Mouse (Mus musculus) midbrain, postnatal 0 days (tissue): ENCODE results near the gene Prrc2b. TPM values are rescaled to one million over a fixed set of nuclear protein-coding genes. Genes with fewer than 3 reads are reported as not detected.

Experiments used
- ATAC-seq: fragments of 200-750 bp; cut with Nextera tagmentation; 2 replicates; pipeline ENCODE4 v1.8.0; 2017; ENCODE audit warnings: moderate number of reproducible peaks, mild to moderate bottlenecking, moderate TSS enrichment, moderate library complexity; ENCODE audit not compliant: low FRiP score
- DNase-seq: peaks from one replicate; pipeline ENCODE4 v3.0.0-alpha.2; 2015; ENCODE audit warnings: low spot score
- H3K27ac ChIP-seq: fragments of 300-500 bp; sonication (generic); 2 replicates; pipeline ENCODE4 v1.5.1; 2014; ENCODE audit warnings: low read depth, mild to moderate bottlenecking, low read length, mixed read lengths
- H3K27me3 ChIP-seq: fragments of 300-500 bp; sonication (generic); 2 replicates; pipeline ENCODE4 v1.6.1; 2014; ENCODE audit warnings: low read length, control low read depth, mixed read lengths; ENCODE audit not compliant: insufficient read depth
- H3K36me3 ChIP-seq: fragments of 300-500 bp; sonication (generic); 2 replicates; pipeline ENCODE4 v1.6.1; 2014; ENCODE audit warnings: low read length, control low read depth, mixed read lengths; ENCODE audit not compliant: insufficient read depth
- H3K4me1 ChIP-seq: fragments of 300-500 bp; sonication (generic); 2 replicates; pipeline ENCODE4 v1.6.1; 2014; ENCODE audit warnings: mild to moderate bottlenecking, control low read depth, antibody characterized with exemption, low read length, mixed read lengths; ENCODE audit not compliant: insufficient read depth
- H3K4me2 ChIP-seq: fragments of 300-500 bp; sonication (generic); 2 replicates; pipeline ENCODE4 v1.6.1; 2014; ENCODE audit warnings: low read depth, mild to moderate bottlenecking, low read length, mixed read lengths; ENCODE audit not compliant: poor library complexity, severe bottlenecking
- H3K4me3 ChIP-seq: fragments of 300-500 bp; sonication (generic); 2 replicates; pipeline ENCODE4 v1.5.1; 2014; ENCODE audit warnings: low read depth, mild to moderate bottlenecking, low read length, moderate library complexity
- H3K9ac ChIP-seq: fragments of 300-500 bp; sonication (generic); replicated peaks from 2 replicates; pipeline ENCODE4 v1.6.1; 2014; ENCODE audit warnings: mild to moderate bottlenecking, low read length, moderate library complexity, mixed read lengths; ENCODE audit not compliant: poor library complexity, severe bottlenecking
- H3K9me3 ChIP-seq: fragments of 300-500 bp; sonication (generic); 2 replicates; pipeline ENCODE4 v1.6.1; 2016; ENCODE audit warnings: low read length, control low read depth
- CTCF ChIP-seq: IDR thresholded peaks from 2 replicates; pipeline ENCODE4 v1.5.1; 2016; ENCODE audit warnings: antibody characterized with exemption, mild to moderate bottlenecking
- WGBS: fragments of 180-500 bp; shearing (Covaris S2); extraction: QIAGEN DNeasy Blood & Tissue Kit; methylation state at CpG from one replicate; pipeline ENCODE4 v1.1.7; 2014; 5-methylcytosine and 5-hydroxymethylcytosine counted together
- polyA plus RNA-seq: library from polyadenylated mRNA; unstranded; fragments of >200 nt; fragmentation: Nextera tagmentation; extraction: Ambion mirVana; gene quantifications from 2 replicates; pipeline ENCODE4 v1.2.1, GENCODE M21; 2015
- total RNA-seq: library from RNA; depleted of rRNA; stranded (reverse); fragments of >200 nt; gene quantifications from 2 replicates; pipeline ENCODE4 v1.2.3, GENCODE M21; 2014

Prrc2b gene
- total and polyA plus RNA-seq, 2 experiments from 2014 or later = 65.9 to 164 TPM

GRCm38 (mm10) chr2:32111268-32111667, 39.6 kb upstream of the Prrc2b start:
- DNase-seq = no peak
- H3K4me1 ChIP-seq = no peaks in the 10 kb centered on the region
- no peak overlapping the region for H3K4me2 ChIP-seq
- no peak overlapping the region for H3K9ac ChIP-seq
- no peaks in the 10 kb centered on the region for H3K27me3 ChIP-seq
- no peak for ATAC-seq
- H3K27ac ChIP-seq = no peak overlapping the region
- H3K9me3 ChIP-seq = no peaks in the 10 kb centered on the region
- H3K36me3 ChIP-seq = peaks cover 22% of the 10 kb centered on the region
- WGBS = 93% methylated on average over 1 of the region's 1 CpGs
- no peak for TF ChIP-seq CTCF
- H3K4me3 ChIP-seq = no peak overlapping the region

GRCm38 (mm10) chr2:32112548-32112947, 38.3 kb upstream of the Prrc2b start:
- no peaks in the 10 kb centered on the region for H3K4me1 ChIP-seq
- no peaks in the 10 kb centered on the region for H3K9me3 ChIP-seq
- H3K4me2 ChIP-seq = no peak overlapping the region
- H3K36me3 ChIP-seq = peaks cover 22% of the 10 kb centered on the region
- DNase-seq (no peak), ATAC-seq (no peak)
- TF ChIP-seq CTCF = no peak
- 71% methylated on average over 2 of the region's 2 CpGs for WGBS
- no peak overlapping the region for H3K27ac ChIP-seq
- no peak overlapping the region for H3K9ac ChIP-seq
- H3K27me3 ChIP-seq = no peaks in the 10 kb centered on the region
- H3K4me3 ChIP-seq = no peak overlapping the region

- H3K4me3 ChIP-seq = no peak overlapping the region
- H3K9me3 ChIP-seq = no peaks in the 10 kb centered on the region
- no peak for TF ChIP-seq CTCF
- no peak overlapping the region for H3K4me2 ChIP-seq
- H3K4me1 ChIP-seq = no peaks in the 10 kb centered on the region
- ATAC-seq = no peak
- 95% methylated on average over 4 of the region's 4 CpGs for WGBS
- peaks cover 4% of the 10 kb centered on the region; the same call in 1 of the 2 replicates for H3K36me3 ChIP-seq
- H3K27ac ChIP-seq = no peak overlapping the region
- H3K9ac ChIP-seq = no peak overlapping the region
- DNase-seq = no peak
- no peaks in the 10 kb centered on the region for H3K27me3 ChIP-seq
Measured at GRCm38 (mm10) chr2:32115851-32116268, 35.0 kb upstream of the Prrc2b start.

GRCm38 (mm10) chr2:32119802-32120750, 30.8 kb upstream of the Prrc2b start:
- Histone ChIP-seq H3K27ac (no peak overlapping the region), H3K4me2 (no peak overlapping the region), H3K4me1 (no peaks in the 10 kb centered on the region), H3K4me3 (no peak overlapping the region), H3K27me3 (no peaks in the 10 kb centered on the region), H3K9ac (no peak overlapping the region), H3K36me3 (no peaks in the 10 kb centered on the region), H3K9me3 (no peaks in the 10 kb centered on the region)
- 91% methylated on average over 18 of the region's 20 CpGs for WGBS
- DNase-seq = no peak
- no peak for TF ChIP-seq CTCF
- ATAC-seq = no peak

GRCm38 (mm10) chr2:32121150-32121549, 29.7 kb upstream of the Prrc2b start:
- no peak overlapping the region for H3K9ac ChIP-seq
- no peak for TF ChIP-seq CTCF
- ATAC-seq = no peak

GRCm38 (mm10) chr2:32121785-32122184, 29.1 kb upstream of the Prrc2b start:
- H3K4me2 ChIP-seq = no peak overlapping the region
- 81% methylated on average over 2 of the region's 2 CpGs for WGBS
- H3K27ac ChIP-seq = no peak overlapping the region
- H3K27me3 ChIP-seq = no peaks in the 10 kb centered on the region
- no peaks in the 10 kb centered on the region for H3K36me3 ChIP-seq
- H3K4me1 ChIP-seq = no peaks in the 10 kb centered on the region
- no peak for TF ChIP-seq CTCF
- no peaks in the 10 kb centered on the region for H3K9me3 ChIP-seq
- ATAC-seq (no peak), DNase-seq (no peak)
- no peak overlapping the region for H3K9ac ChIP-seq
- no peak overlapping the region for H3K4me3 ChIP-seq

More at GRCm38 (mm10) chr2:32121150-32121549, 29.7 kb upstream of the Prrc2b start:
- H3K4me3 ChIP-seq = no peak overlapping the region
- H3K4me2 ChIP-seq = no peak overlapping the region
- H3K9me3 ChIP-seq = no peaks in the 10 kb centered on the region
- H3K27ac ChIP-seq = no peak overlapping the region
- no peaks in the 10 kb centered on the region for H3K4me1 ChIP-seq
- no peaks in the 10 kb centered on the region for H3K27me3 ChIP-seq
- 52% methylated on average over 5 of the region's 5 CpGs for WGBS
- no peaks in the 10 kb centered on the region for H3K36me3 ChIP-seq
- DNase-seq = no peak
